Mouse (Mus musculus): ENCODE data around the gene Saal1.
"Not testable (repeated sequence)": the region's sequence is repeated elsewhere in the genome, so short reads cannot be mapped to it uniquely, and the experiment has no call there.

Gene Saal1

DNA sequence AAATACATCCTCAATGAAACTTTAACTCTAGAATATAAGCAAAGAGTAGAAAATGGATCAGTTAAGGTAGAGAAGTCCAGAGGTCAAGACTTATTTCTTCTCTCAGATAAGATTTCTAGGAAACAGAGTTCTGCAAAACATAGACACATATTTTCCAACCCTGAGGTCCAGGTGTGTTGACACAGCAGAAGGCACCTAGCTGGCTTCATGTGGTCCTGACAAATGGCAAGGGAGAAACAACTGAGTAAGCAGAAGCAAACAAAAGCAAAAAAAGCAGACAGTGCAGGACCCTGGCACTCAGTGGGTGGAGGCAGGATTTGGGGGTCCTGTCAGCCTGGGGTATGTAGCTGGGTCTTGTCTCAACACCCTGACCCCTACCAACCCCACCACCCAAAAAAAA lies 29.7 kb downstream of the Saal1 start:
- no peak for DNase-seq

GRCm38 (mm10) chr7:46679044-46679443 lies 31.4 kb downstream of the Saal1 start:
- DNase-seq: not testable (repeated sequence)

GRCm38 (mm10) chr7:46678417-46678816 lies 32.1 kb downstream of the Saal1 start:
- no peak for DNase-seq

DNA sequence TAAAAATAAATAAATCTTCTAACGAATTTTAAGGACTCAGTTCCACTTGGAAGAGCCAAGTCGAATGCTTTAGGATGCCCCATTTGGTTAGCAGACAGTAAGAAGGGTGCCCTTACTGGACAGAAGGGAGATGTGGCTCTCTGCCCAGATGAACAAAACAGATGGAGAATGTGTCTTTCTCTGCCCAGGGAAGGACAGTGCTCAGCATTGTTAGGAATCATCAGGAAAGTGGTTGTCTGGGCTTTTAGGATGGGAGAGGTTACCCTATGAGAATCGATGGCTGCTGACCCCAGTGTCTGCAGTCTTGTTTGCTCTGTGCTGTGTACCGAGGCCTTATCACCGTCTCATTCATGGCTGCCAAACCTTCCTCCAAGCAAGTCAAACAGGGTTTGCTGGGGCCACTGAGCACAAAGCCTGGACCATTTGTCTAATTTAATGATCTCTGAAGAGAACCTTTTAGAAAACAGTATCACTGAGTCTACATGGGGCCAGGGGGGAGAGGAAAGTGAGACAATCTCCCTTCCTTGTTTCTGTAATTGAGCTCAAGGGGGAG lies 33.6 kb downstream of the Saal1 start:
- DNase-seq: no peak

- no peak for DNase-seq
Measured at GRCm38 (mm10) chr7:46675886-46676285, 34.6 kb downstream of the Saal1 start.

DNA sequence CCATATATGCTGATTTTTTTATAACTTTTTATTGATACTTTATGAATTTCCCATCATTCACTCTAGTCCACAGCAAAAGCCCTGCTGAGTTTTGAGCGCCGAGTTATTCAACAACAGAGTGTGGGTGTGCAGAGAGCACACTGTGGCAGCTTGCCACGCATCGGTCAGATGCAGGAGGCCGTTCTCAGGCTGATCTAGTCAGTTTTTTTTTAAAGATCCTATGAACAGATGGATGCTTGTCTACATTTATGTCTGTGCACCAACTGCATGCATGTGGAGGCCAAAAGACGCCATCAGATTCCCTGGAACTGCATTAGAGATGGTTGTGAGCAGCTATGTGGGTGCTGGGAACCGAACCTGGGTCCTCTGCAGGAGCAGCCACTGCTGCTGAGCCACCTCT lies 35.4 kb downstream of the Saal1 start:
- no peak for DNase-seq

DNA sequence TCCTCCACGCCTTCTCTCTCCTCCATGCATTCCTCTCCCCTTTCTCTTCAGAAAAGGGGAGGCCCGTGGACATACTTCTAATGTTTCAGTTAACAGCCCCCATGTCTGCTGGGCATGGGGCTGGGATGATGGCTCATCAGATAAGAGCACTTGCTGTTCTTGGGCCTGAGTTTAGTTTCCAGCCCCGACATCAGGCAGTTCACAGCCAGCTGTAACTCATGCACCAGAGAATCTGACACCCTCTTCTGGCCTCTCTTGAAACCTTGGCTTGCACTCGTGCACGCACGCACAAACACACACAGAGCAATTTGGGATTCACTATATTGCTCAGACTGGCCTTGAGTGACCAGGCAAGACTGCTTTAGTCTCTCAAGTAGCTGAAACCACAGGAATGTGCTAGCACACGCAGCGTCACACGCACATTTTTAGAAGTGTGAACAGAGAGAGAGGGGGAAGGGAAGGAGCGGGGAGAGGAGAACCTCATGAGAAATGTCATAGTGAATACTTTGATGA lies 38.3 kb downstream of the Saal1 start, which contains the start of gene Tph1:
Gene Tph1, minus strand, starts transcription at position 378 of the 513 bp plus-strand sequence.
- peak; percentile 16 for DNase-seq

- peak; percentile 64 for DNase-seq
Measured at GRCm38 (mm10) chr7:46667256-46667655, 43.2 kb downstream of the Saal1 start.

- peak; percentile 67 for DNase-seq
Measured at GRCm38 (mm10) chr7:46665236-46665635, 45.2 kb downstream of the Saal1 start.

- peak; percentile 35 for DNase-seq
Measured at GRCm38 (mm10) chr7:46661591-46662090, 48.8 kb downstream of the Saal1 start.

- DNase-seq: no peak
Measured at GRCm38 (mm10) chr7:46652279-46652678, 58.2 kb downstream of the Saal1 start.

DNA sequence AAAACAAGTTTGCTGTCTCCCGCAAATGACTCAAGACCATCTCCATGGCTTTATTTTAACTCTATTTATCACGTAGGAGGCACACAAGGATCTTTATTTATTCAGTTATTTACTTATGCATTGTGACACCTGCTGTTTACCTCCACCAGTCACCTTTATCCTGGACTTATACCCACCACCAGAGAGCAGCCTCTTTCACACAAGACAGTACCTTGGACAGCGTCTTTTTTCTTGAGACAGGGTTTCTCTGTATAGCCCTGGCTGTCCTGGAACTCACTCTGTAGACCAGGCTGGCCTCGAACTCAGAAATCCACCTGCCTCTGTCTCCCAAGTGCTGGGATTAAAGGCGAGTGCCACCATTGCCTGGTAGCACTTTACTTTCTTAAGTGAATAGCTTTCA lies 60.2 kb downstream of the Saal1 start:
- peak; percentile 61 for DNase-seq

GRCm38 (mm10) chr7:46648431-46649140 lies 61.9 kb downstream of the Saal1 start:
- no peak for DNase-seq

- no peak for DNase-seq
Measured at GRCm38 (mm10) chr7:46643172-46643571, 67.3 kb downstream of the Saal1 start.

DNA sequence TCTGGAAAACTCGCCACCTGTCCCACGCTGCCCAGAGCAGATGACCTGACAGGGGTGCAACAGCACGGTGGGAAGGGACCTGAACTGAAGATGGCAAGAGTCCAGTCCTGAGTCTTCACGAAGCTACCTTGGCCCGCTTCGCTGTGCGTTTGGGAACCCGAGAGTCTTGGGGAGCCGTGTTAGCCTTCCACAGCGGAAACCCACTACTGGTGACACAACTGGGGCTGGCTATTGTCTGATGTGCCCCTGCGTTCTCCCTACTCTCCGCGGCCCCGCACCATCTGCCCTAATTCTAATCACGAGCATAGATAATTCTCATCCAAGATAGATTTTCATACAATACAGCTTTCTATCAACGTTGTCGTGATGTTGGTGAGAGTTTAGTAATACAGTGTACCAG lies 70.4 kb downstream of the Saal1 start:
- DNase-seq: no peak

DNA sequence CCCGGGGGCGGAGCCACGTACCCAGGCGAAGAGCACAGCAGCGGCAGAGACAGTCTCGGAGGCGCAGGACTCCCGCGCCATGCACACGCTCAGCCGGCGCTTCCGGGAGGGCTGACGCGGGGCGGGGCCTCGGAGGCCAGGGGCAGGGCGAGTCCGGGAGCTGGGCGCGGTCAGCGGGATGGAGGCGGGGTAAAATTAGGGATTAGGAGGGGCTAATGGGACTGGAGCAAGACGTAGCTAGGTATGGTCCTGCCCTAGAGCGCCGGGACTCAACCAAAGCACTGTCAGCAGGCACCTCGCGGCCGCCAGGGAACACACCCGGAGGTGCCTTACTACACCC lies 70.8 kb downstream of the Saal1 start, which contains the start of gene Sergef:
Gene Sergef, minus strand, starts transcription at position 116 of the 340 bp plus-strand sequence.
- peak; percentile 95 for DNase-seq

- no peak for DNase-seq
Measured at GRCm38 (mm10) chr7:46638889-46639691, 71.4 kb downstream of the Saal1 start.
